Mouse (Mus musculus) MEL (cell line): ENCODE data around the gene Crhr2.

ENCODE experiments used
- CTCF ChIP-seq, 3 experiments: IDR thresholded peaks in 2 of 3; conservative IDR thresholded peaks in 1 of 3; 2 replicates each; pipeline ENCODE4 v1.5.1; 2011 to 2012; ENCODE audit warnings: low read length in 3 of 3, low read depth in 2 of 3, mild to moderate bottlenecking in 2 of 3, improper control_type of control experiment in 1 of 3, inconsistent platforms in 1 of 3, mixed read lengths in 1 of 3, moderate library complexity in 1 of 3; ENCODE audit not compliant: control insufficient read depth in 1 of 3, insufficient read depth in 1 of 3, poor library complexity in 1 of 3, severe bottlenecking in 1 of 3
- E2F4 ChIP-seq: IDR thresholded peaks from 2 replicates; pipeline ENCODE4 v1.6.1; 2011; ENCODE audit warnings: low read depth, low read length, improper control_type of control experiment, borderline replicate concordance
- EP300 ChIP-seq, 2 experiments: IDR thresholded peaks; 2 replicates each; pipeline ENCODE4 v1.6.1; 2011; ENCODE audit warnings: improper control_type of control experiment in 2 of 2, low read length in 2 of 2, low read depth in 1 of 2, mild to moderate bottlenecking in 1 of 2
- GATA1 ChIP-seq: IDR thresholded peaks from 2 replicates; pipeline ENCODE4 v1.6.1; 2011; ENCODE audit warnings: low read depth, low read length, improper control_type of control experiment
- HCFC1 ChIP-seq: IDR thresholded peaks from 2 replicates; pipeline ENCODE4 v1.6.1; 2012; ENCODE audit warnings: low read depth, mild to moderate bottlenecking, inconsistent platforms, low read length, improper control_type of control experiment, moderate library complexity
- MXI1 ChIP-seq: IDR thresholded peaks from 2 replicates; pipeline ENCODE4 v1.6.1; 2011; ENCODE audit warnings: mild to moderate bottlenecking, low read depth, low read length, improper control_type of control experiment
- POLR2A ChIP-seq, 2 experiments: IDR thresholded peaks; 2 replicates each; pipeline ENCODE4 v1.6.1; 2011 to 2012; ENCODE audit warnings: low read length in 2 of 2, mild to moderate bottlenecking in 2 of 2, control low read depth in 1 of 2, improper control_type of control experiment in 1 of 2, low read depth in 1 of 2, moderate library complexity in 1 of 2; ENCODE audit not compliant: control insufficient read depth in 1 of 2, insufficient read depth in 1 of 2, poor library complexity in 1 of 2
- POLR2AphosphoS2 ChIP-seq: IDR thresholded peaks from 2 replicates; pipeline ENCODE4 v1.6.1; 2011; ENCODE audit warnings: low read length, improper control_type of control experiment
- RAD21 ChIP-seq: IDR thresholded peaks from 2 replicates; pipeline ENCODE4 v1.6.1; 2011; ENCODE audit warnings: mild to moderate bottlenecking, low read depth, low read length, improper control_type of control experiment
- SIN3A ChIP-seq: IDR thresholded peaks from 2 replicates; pipeline ENCODE4 v1.6.1; 2012; ENCODE audit warnings: low read length, improper control_type of control experiment, inconsistent platforms
- TCF12 ChIP-seq: IDR thresholded peaks from 2 replicates; pipeline ENCODE4 v1.6.1; 2014; ENCODE audit warnings: low read depth, mild to moderate bottlenecking, inconsistent platforms, low read length, improper control_type of control experiment, moderate library complexity
- USF1 ChIP-seq: IDR thresholded peaks from 2 replicates; pipeline ENCODE4 v1.6.1; 2014; ENCODE audit warnings: low read depth, mild to moderate bottlenecking, inconsistent platforms, low read length, improper control_type of control experiment, moderate library complexity
- ZC3H11A ChIP-seq: IDR thresholded peaks from 2 replicates; pipeline ENCODE4 v1.6.1; 2012; ENCODE audit warnings: low read depth, mild to moderate bottlenecking, inconsistent platforms, low read length, improper control_type of control experiment
- ZNF384 ChIP-seq: IDR thresholded peaks from 2 replicates; pipeline ENCODE4 v1.6.1; 2012; ENCODE audit warnings: low read depth, mild to moderate bottlenecking, inconsistent platforms, low read length, improper control_type of control experiment

- TF ChIP-seq E2F4 (no peak), MXI1 (no peak), ZNF384 (no peak), HCFC1 (no peak), POLR2AphosphoS2 (no peak), EP300 (IDR thresholded peaks at IDR 0.05; ENCODE audit: low read depth in 1 of 2, low read length in 2 of 2) (no peak), USF1 (no peak), POLR2A (IDR thresholded peaks at IDR 0.05; ENCODE audit: control insufficient read depth in 1 of 2, insufficient read depth in 1 of 2, low read depth in 1 of 2, low read length in 2 of 2, poor library complexity in 1 of 2) (no peak), SIN3A (no peak), CTCF (IDR thresholded peaks at IDR 0.05 in 2 of 3, conservative IDR thresholded peaks at IDR 0.05 in 1 of 3; ENCODE audit: control insufficient read depth in 1 of 3, insufficient read depth in 1 of 3, low read depth in 2 of 3, low read length in 3 of 3, poor library complexity in 1 of 3, severe bottlenecking in 1 of 3) (no peak), RAD21 (no peak), TCF12 (no peak), ZC3H11A (no peak), GATA1 (no peak)
Observed at GRCm38 (mm10) chr6:55061328-55061727, 71.5 kb downstream of the Crhr2 start.
